Mouse (Mus musculus) urinary bladder, adult 2 months (tissue): ENCODE data around the gene Cfap206. TPM values are rescaled to one million over a fixed set of nuclear protein-coding genes. Genes with fewer than 3 reads are reported as not detected.
"Not testable (repeated sequence)": the region's sequence is repeated elsewhere in the genome, so short reads cannot be mapped to it uniquely, and the experiment has no call there.

ENCODE experiments used
- DNase-seq: peaks from one replicate; pipeline ENCODE4 v3.0.0; 2022; ENCODE audit warnings: low spot score
- polyA plus RNA-seq: library from polyadenylated mRNA; depleted of rRNA; stranded (reverse); fragments of >200 nt; gene quantifications from 2 replicates; pipeline ENCODE4 v1.2.3, GENCODE M21; 2012; rRNA removed

The Cfap206 gene
- 0.62 and 1.2 TPM in 2 replicates for polyA plus RNA-seq

DNA sequence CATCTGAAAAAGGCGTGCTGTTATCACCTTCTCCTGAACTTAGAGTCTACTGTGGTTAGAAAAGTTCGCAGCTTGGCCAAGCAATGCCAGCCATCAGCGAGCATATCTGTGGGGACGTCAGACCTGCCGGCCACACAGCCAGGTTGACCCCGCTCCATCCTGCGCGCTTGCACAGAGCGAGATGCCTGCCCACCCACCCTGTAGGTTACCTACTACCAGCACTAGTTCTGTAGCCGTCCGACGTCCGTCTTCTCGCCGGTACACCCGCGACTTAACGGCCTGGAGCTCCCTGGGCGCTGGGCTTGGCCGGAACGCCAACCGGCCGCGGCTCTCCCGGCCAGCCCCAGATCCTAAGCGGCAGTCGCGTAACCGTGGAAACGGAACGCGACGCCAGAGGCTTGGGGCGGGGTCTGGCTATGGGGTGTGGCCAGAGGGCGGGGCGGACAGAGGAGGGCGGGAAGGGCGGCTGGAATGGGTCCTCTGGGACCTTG lies at the start of gene Cfap206:
Gene Cfap206 (minus strand): TSS at position 356 of the 491 bp plus-strand sequence.
- peak; percentile 38 for DNase-seq

DNA sequence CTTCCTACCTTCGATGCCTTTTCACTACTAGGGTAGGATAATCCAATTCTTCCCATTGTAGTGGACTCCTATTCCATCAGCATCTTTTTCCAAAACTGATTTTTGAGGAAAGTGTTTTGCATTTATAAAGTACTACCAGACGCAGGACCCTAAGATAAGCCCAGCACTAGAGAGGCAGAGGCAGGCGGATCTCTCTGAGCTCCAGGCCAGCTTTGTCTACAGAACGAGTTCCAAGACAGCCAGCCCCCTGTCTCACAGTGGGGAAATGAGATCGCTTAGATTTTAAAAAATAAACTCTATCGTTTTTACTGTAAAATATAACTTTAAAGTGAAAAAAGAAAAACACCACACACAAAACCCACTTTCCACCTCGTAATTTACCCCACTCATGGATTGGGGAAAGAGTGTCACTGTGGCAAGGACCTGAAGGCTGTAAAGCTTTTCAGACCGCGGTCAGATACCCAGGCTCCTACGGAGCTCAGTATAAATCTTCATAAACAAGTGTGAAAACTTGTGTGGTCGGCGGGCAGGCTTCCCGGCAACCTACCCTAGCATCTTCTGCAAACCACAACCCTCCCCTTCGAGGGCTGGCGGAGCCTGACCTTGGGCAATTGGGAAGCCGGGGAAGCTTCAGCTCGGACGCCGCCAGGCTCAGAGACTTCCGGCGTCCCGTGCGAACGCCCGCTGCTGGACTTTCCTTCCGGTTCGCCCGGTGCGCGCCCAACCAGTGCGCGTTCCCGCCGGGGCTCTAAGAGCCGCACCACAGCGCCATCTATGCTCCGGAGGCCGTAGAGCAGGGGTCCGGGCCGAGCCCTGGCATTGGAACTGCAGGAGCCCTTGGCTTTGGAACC lies 47.9 kb upstream of the Cfap206 start, which contains the start of gene Smim8:
Gene Smim8 (minus strand): TSS at position 747 of the 851 bp plus-strand sequence.
- peak; percentile 88 for DNase-seq

DNA sequence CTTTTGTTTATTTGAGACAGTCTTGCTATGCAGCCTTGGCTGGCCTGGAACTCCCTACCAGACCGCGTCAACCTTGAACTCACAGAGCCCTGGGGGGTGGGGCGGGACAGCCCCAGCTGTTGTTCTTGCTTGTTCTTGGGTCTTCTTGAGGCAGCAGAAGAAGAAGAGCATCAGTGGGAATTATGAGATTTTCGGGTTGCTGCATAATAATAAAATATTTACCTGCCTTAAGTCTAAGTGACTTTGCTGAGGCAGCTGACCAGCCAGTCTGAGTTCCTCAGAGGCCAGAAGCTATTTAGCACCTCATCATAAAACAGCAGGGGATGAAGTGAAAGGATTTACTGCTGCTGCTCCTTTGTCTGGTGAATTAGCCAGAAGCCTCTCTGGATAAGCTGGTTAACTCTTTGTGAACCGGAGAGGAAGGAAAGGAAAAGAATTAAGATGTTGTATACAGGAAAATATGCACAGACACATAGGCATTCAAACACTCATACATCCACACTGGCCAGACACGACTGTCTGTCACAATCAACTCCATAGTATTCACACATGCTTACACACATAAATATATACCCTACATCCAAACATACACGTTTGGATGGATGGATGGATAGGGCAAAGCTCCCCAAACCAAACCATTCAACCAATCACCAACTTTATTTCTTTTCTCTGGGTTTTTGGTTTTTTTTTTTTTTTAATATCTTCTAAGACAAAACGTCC lies 41.8 kb upstream of the Cfap206 start:
- no peak for DNase-seq

DNA sequence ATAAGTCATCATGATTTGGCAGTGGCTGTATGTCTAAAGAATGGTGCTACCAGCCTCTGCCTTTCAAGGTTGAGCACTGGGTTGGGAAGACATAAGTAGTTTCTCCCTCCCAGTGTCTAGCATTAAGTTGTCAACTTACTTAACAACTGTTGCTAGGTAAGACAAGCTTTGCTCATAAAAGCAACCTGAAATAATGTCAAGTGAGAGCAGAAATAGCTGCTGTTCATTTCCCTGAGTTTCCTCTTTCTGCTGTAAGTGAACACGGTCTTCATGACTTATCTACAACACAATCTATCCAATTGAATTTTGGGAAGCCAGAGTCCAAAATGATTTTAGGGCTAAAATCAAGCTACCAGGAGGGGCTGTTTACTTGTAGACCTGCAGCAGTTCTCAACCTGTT lies 26.2 kb upstream of the Cfap206 start, which contains the start of gene Gm136:
Gene Gm136 (minus strand): TSS at position 101 of the 400 bp plus-strand sequence.
- no peak for DNase-seq

DNA sequence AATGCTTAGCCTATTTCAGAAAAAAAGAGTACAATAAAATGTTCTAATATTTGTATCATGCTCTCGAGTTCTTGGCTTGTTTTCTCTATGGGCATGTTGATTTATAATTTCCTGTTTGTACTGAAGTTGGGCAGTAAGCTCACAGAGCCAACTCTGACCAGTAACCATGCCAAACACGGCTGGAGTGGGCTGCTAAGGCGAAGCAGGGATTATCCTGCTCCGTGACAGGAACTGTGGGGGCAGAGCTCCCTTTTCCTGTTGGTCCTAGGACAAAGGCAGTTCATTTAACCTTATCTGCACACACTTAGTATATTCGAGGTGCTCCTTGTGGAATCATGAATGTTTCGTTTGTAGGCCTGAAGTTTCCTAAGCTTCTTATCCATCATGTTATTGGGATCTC lies 19.2 kb upstream of the Cfap206 start:
- DNase-seq, result no peak

DNA sequence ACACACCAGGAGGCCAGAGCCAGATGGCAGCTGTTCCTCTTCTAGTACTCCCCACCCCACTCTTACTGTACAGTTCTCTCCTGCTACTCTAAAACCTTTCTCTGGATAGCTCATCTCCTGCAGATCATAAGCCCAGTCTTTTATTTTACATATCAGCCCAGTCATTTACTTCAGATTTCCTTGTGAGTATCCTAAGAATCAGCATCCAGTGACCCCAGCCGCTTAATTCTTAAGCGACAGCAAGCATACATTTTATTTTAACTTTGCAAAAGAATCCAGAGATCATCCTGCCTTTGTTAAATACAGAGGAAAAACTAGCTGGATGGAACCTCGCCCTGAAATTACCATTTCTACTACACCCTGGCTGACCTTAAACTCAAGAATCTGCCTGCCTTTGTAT lies 4.5 kb upstream of the Cfap206 start:
- no peak for DNase-seq

DNA sequence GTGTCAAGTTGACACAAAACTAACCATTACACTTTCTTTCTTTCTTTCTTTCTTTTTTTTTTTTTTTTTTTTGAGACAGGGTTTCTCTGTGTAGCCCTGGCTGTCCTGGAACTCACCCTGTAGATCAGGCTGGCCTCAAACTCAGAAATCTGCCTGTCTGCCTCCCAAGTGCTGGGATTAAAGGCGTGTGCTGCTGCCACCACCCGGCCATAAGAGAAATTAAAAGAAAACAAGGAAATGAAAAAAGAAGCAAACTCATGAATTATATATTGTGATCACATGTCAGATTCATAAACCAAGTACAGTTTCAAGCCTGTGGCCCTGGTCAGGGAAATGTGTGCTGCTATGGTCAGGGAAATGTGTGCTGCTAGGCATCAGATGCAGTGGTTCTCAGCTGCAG lies 3.4 kb upstream of the Cfap206 start:
- DNase-seq, result not testable (repeated sequence)

DNA sequence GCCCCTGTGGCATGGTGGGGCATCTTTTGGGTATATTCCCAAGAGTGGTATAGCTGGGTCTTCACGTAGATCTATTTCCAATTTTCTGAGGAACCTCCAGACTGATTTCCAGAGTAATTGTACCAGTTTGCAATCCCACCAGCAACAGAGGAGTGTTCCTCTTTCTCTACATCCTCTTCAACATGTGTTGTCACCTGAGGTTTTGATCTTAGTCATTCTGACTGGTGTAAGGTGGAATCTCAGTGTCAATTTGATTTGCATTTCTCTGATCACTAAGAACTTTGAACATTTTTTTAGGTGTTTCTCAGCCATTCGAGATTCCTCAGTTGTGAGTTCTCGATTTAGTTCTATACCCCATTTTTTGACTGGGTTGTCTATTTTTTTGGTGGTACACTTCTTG lies 4.3 kb downstream of the Cfap206 start:
- DNase-seq, result not testable (repeated sequence)

DNA sequence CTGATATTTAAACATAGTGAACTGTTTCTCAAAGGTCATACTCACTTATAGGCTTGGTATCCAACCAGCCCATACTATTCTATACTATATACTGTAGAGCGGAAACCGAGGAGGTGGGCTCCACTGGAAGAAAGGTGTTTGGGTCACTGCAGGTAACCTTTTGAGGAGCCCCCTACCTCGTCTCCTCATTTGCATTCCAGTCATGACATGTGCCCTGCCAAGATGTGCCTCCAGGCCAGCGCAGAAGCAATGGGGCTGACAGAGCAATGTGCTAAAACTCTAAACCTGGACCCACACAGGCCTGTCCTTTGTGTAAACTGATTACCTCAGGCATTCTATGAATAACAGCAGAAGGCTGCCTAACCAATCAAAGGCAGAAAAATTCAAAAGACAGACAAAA lies 5.7 kb downstream of the Cfap206 start:
- DNase-seq, result no peak

DNA sequence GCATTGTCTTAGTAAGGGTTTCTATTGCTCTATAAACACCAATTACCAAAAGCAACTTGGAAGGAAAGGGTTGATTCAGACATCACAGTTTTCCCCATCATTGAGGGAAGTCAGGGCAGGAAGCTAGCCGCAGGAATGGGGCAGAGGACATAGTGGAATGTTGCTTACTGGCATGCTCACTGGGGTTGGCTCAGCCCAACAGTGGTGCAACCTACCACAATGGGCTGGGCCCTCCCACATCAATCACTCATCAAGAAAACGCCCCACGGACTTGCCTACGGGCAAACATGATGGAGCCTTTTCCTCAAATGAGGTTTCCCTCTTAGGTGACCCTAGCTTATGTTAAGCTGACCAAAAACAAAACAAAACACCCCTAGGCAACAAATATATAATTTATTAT lies 6.8 kb downstream of the Cfap206 start:
- DNase-seq, result no peak

DNA sequence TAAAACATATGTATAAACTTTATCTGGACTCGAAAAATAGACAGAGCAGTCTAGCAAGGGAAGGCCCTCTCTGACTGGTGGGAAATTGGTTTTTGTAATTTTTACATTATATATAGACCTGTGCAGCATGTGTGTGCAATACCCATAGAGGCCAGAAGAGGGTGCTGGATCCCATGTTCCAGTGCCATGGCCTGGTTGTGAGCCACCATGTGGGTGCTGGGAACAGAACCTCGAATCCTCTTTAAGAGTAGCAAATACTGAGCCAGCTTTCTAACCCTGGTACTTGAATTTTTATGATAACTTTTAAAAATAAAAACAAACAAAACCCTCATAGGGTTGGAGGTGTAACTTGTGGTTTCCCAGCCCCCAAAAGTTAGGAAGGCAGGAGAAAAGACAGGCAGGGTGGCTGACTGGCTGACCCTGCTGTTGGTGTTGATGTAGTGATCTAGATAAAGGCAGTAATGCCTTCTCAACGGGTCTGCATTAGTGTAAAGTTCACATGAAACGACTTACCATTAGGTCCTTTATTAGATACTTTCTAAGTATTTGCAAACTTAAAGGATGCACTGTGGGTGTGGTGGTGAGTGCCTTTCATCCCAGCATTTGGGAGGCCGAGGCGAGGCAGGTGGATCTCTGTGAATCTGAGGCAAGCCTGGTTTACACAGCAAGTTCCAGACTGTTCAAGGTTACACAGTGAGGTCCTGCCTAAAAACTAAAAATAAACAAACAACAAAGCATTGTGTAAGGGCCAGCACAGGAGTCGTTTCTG lies 9.7 kb downstream of the Cfap206 start:
- DNase-seq, result no peak

DNA sequence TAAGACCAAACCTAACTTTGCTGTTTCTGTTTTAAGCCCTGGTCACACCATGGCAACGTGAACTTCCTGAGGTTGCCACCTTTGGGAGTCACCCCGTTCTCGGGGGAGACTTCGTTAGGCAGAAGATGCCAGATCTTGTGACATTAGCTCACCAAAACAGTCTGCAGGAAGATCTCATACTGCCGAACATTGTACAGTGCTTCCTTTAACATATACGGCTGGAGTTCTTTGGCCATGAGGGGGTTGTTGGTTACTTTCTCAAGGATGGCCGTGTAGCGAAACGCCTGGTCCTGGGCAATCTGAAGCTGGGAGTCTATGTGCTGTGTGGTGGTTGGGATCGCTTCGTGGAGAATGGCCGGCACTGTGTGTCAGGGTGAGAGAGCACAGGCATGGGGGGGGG lies 10.6 kb downstream of the Cfap206 start:
- DNase-seq, result no peak

DNA sequence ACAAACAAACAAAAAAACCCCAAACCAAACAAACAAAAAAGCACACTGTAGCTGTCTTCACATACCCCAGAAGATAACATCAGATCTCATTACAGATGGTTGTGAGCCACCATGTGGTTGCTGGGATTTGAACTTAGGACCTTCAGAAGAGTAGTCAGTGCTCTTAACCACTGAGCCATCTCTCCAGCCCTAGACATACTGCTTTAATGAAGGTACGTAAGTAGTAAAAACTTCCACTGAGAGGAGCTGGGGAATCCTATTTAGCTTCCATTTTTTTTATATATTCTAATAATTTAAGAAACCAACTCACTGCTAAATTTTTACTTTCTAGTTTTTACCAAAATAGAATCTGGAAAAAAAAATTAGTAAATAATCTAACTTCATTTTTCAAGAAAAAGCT lies 14.9 kb downstream of the Cfap206 start:
- no peak for DNase-seq

DNA sequence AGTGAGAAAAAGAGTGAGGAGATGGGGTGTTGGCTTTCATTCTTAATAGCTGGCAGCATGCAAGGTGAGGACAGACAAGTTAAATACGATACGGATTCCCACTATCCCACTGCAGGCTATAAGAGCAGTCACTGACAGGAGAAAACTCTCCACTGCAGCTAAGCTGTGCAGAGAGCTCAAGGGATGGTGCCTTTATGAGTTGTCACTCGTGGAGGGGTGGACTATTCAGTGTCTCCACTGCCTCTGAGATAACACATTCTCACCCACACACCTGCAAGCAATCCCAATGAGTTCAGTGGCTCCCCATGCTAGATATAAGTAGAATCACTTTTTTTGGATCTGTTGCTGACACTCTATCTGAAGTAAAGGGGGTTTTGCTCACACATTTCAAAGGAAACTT lies 21.9 kb downstream of the Cfap206 start:
- DNase-seq, result no peak

DNA sequence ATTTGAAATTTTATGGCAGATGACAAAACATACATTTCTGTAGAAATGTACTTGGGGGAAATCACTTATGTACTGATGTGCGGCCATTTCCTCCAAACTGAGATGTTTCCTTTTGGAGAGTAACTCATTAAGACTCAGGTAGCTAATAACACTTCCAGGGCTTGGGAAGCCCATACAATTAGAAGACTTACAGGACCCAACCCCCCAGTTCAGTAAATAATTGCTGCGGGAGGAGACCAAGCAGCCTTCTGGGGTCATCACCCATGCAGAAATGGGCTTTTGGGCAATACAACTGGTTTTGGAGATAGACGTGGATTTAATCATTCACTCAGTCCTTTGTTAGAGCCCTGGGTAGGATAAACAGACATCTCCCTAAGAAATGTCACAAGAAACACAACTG lies 22.8 kb downstream of the Cfap206 start:
- no peak for DNase-seq

DNA sequence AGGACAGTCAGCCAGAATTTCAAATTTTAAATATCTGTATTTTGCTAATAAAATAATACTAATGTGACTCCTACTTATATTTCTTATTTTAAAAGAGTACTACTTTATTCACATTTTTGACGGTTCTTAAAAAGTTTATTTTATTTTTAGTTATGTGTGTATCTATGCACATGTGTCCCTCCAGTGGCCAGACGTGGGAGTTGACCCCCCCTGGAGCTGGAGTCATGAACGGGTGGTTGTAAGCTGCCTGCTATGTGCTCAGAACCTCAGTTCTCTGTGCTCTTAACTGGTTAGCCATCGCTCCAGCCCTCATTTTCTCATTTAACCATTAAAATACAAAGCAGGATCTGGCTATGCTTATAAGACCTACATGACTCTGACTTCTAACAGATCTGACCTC lies 27.0 kb downstream of the Cfap206 start:
- no peak for DNase-seq

DNA sequence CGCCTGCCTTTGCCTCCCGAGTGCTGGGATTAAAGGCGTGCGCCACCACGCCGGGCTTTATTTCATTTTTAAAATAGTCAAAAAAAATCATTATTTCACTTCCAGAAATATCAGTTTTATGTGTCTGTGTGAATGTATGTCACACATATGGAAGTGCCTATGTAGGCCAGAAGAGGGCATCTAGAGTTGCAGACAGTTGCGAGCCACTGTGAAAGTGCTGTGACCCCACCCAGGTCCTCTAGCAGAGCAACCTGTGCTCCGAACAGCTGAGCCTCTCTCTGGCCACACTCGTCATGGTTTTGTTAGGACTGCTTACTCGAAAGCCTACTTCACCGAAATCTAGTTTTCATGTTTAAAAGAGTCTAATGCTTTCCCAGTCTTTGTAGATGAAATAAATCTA lies 27.8 kb downstream of the Cfap206 start:
- no peak for DNase-seq

DNA sequence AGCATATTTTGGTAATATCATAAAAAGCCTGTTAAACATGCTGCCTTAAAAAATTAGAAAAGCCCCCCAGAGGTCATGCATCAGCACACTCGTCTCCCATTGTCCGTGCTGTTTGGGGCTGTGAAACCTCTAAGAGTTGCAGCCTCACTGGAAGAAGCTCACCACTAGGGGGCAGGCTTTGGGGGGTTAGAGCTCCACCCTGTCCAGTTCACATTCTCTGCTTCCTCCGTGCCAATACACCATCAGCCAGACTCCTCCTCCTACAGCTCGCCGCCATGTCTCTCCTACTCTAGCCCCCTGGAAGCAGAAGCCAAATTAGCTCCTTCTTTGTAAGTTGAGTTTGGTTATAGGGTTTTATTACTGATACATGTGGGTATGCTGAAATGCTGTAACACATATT lies 28.5 kb downstream of the Cfap206 start:
- peak; percentile 37 for DNase-seq

DNA sequence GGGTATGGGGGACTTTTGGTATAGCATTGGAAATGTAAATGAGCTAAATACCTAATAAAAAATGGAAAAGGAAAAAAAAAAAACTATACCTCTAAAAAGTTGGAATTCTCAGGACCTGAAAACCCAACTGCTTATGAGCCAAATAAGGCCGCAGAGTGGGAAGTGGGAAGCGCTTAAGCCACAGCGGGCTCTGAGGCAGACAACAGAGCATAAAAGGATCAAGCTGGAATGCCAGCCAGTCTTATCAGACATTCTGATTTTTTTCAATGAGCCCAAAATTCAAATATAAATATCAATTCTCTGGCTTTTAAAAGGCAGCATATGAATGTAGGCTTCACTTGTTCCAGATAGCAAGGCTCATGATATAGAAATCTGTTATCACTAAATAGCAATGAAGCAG lies 42.0 kb downstream of the Cfap206 start:
- DNase-seq, result no peak

DNA sequence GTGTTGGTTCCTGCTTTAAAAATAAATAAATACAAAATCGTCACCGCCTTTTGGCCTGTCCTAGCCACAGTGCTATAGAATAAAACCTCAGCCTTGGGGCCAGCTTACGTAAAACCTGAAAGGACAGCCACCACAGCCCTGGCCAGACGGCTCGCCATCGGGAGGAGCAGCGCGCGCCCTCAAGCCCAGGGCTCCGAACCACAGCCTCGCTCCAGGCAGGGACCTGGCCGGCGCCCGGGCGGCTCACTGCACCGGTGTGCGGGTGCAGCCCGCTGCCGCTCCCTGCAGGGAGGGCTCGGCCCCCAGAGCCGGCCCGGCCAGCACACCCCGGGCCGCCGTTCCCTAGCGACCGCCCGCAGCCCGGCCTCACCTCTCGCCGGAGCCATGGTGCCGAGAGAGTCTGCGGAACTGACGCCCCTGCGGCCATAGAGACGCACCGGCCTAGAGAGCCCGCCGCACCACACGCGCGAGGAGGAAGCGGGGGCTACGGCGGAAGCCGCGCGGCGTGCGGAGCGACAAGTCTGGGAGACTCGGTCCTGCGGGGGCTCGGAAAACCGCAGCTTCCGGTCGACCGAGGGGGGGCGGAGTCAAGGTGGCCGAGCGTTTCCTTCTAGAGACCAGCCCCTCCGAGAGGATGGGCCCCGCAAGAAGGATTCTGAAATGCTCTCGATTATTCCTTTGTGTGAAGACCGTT lies 43.0 kb downstream of the Cfap206 start, which contains the start of gene Slc35a1:
Gene Slc35a1 (minus strand): TSS at position 565 of the 694 bp plus-strand sequence.
- DNase-seq, result peak; percentile 90

DNA sequence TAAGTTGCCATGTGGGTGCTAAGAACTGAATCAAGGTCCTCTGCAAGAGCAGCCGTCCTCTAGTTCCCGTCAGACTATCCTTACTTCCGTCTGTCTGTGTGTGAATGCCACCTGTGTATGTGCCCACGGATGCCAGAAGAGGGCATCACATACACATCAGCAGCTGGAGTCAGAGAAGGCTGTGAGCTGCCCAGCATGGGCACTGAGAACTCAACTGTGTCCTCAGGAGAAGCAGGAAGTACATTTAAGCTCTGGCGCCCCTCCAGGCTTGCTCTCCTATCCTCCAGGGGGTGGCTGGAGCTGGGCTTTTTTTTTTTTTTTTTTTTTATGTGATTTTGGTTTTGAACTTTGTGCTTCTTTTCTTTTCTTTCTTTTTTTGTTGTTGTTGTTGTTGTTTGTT lies 49.5 kb downstream of the Cfap206 start:
- no peak for DNase-seq
